In genomic region chr10:81434361-81435263, GRCm38 (mm10) we compare ENCODE assay signal across 9 mouse cellular contexts. TPM values are rescaled to one million over a fixed set of nuclear protein-coding genes. Genes with fewer than 3 reads are reported as not detected.
DNase-seq lines count a peak whose midpoint lies in the region; ATAC-seq and TF ChIP-seq lines count a peak whose summit lies in the region.
"Had no signal": no experiment of that assay in that cellular context is flagged by ENCODE, and none has a peak within 500 bp of the region (broad histone marks: within the 10 kb centered on the region; RNA-seq: fewer than 3 reads in every experiment).

No protein-coding gene starts in this region.

- DNase-seq in CD4-positive, CD25-positive, alpha-beta regulatory T cell, adult 2 months (ENCODE audit: low read depth, low spot score), result peak; percentile 56
- peak; percentile 10 for DNase-seq in left cerebral cortex, postnatal 4 days
- no peak for DNase-seq in left cerebral cortex, adult 18-20 months (ENCODE audit: low spot score in 2 of 2)
- peak; percentile 33 to 40 for DNase-seq in cerebellum, adult 2 months
- DNase-seq in naive thymus-derived CD4-positive, alpha-beta T cell, adult 2 months (ENCODE audit: low read depth), result peak; percentile 58
- no peak for DNase-seq in retina, postnatal 1 day

- no peaks in the 10 kb centered on the region for H3K9me3 ChIP-seq in hindbrain, embryonic 15.5 days

- no peaks in the 10 kb centered on the region for H3K36me3 ChIP-seq in hindbrain, embryonic 15.5 days

- H3K27me3 ChIP-seq in cerebellum, adult 2 months (ENCODE audit: control insufficient read depth, insufficient read depth, low read length), result no peaks in the 10 kb centered on the region
- H3K27me3 ChIP-seq in hindbrain, embryonic 15.5 days, result no peaks in the 10 kb centered on the region

- H3K4me3 ChIP-seq in cerebellum, adult 2 months (replicated peaks; ENCODE audit: insufficient read depth, low read depth, low read length), result no peak overlapping the region
- H3K4me3 ChIP-seq in hindbrain, embryonic 15.5 days, result no peak overlapping the region

- intact Hi-C loops in left cerebral cortex, postnatal 4 days (cut with DNase I), result no loop called here

- H3K4me1 ChIP-seq in cerebellum, adult 2 months (ENCODE audit: control insufficient read depth, insufficient read depth, low read length), result peaks cover 41% of the 10 kb centered on the region
- peaks cover 36% of the 10 kb centered on the region for H3K4me1 ChIP-seq in hindbrain, embryonic 15.5 days (replicated peaks)

- H3K27ac ChIP-seq in cerebellum, adult 2 months (ENCODE audit: insufficient read depth, low read length), result peak overlapping the region; percentile 54
- peak overlapping the region; percentile 66; the same call in 1 of the 2 replicates for H3K27ac ChIP-seq in hindbrain, embryonic 15.5 days (replicated peaks)
- H3K27ac ChIP-seq: kidney, postnatal 0 days had no signal

- 30% methylated on average over 15 of the region's 15 CpGs for WGBS in cerebellum, adult 2 months
- WGBS in hindbrain, embryonic 15.5 days, result 71% methylated on average over 15 of the region's 15 CpGs

- TF ChIP-seq POLR2A in cerebellum, adult 2 months (IDR thresholded peaks at IDR 0.05; ENCODE audit: borderline replicate concordance, insufficient read depth, low read length), result no peak

- no peak overlapping the region for H3K9ac ChIP-seq in hindbrain, embryonic 15.5 days

- H3K4me2 ChIP-seq in hindbrain, embryonic 15.5 days, result no peak overlapping the region

- no peak for TF ChIP-seq CTCF in cerebellum, adult 2 months (IDR thresholded peaks at IDR 0.05; ENCODE audit: borderline replicate concordance, insufficient read depth, low read depth, low read length)

- no peak for ATAC-seq in CD4-positive, CD25-positive, alpha-beta regulatory T cell, adult 4 months
- ATAC-seq in hindbrain, embryonic 15.5 days (ENCODE audit: low FRiP score, low read depth), result no peak

RNA-seq across cellular contexts. Expression of gene Nfic, which starts 20.8 kb away (rescaled TPM):
- 10 to 100 TPM; 14.2 to 19.2 TPM for polyA plus RNA-seq in CD4-positive, CD25-positive, alpha-beta regulatory T cell, adult 4 months (2017; shearing (Covaris generic))
- 10 to 100 TPM; 29.5 to 31.1 TPM for total RNA-seq in left cerebral cortex, postnatal 4 days (2021)
- 10 to 100 TPM; 84.7 to 91.7 TPM for total RNA-seq in left cerebral cortex, adult 18-20 months (2021)
- polyA plus RNA-seq in cerebellum, adult 2 months (2012; rRNA removed), result 103 and 108 TPM in 2 replicates
- polyA plus RNA-seq in hindbrain, embryonic 15.5 days (2015; fragmentation: Nextera tagmentation; extraction: Ambion mirVana), result 26.6 and 28.0 TPM in 2 replicates

RNA-seq across cellular contexts. Expression of gene Smim24, which starts 41.8 kb away (rescaled TPM):
- polyA plus RNA-seq in CD4-positive, CD25-positive, alpha-beta regulatory T cell, adult 4 months (2017; shearing (Covaris generic)), result 10 to 100 TPM in 1 of 2 experiments, 1 to 10 TPM in 1; 9.0 to 10.8 TPM
- total RNA-seq in left cerebral cortex, postnatal 4 days (2021), result 1 to 10 TPM; 1.5 to 2.3 TPM
- 1 to 10 TPM; 1.1 to 1.2 TPM for total RNA-seq in left cerebral cortex, adult 18-20 months (2021)
- 1.2 and 1.7 TPM in 2 replicates for polyA plus RNA-seq in cerebellum, adult 2 months (2012; rRNA removed)
- 1.4 and 1.8 TPM in 2 replicates for polyA plus RNA-seq in hindbrain, embryonic 15.5 days (2015; fragmentation: Nextera tagmentation; extraction: Ambion mirVana)

RNA-seq across cellular contexts. Expression of gene Gm48552, which starts 45.8 kb away (rescaled TPM):
- 1 to 10 TPM in 1 of 2 experiments, under 1 TPM in 1; 0.71 to 2.3 TPM for polyA plus RNA-seq in CD4-positive, CD25-positive, alpha-beta regulatory T cell, adult 4 months (2017; shearing (Covaris generic))
- 1 to 10 TPM; 2.7 to 5.9 TPM for total RNA-seq in left cerebral cortex, postnatal 4 days (2021)
- total RNA-seq in left cerebral cortex, adult 18-20 months (2021), result 1 to 10 TPM; 2.7 to 2.8 TPM
- 10.7 and 13.8 TPM in 2 replicates for polyA plus RNA-seq in cerebellum, adult 2 months (2012; rRNA removed)
- polyA plus RNA-seq in hindbrain, embryonic 15.5 days (2015; fragmentation: Nextera tagmentation; extraction: Ambion mirVana), result 2.1 and 2.7 TPM in 2 replicates

RNA-seq across cellular contexts. Expression of gene Celf5, which starts 47.9 kb away (rescaled TPM):
- 1 to 10 TPM in 1 of 2 experiments, under 1 TPM in 1; 0.53 to 1.1 TPM for polyA plus RNA-seq in CD4-positive, CD25-positive, alpha-beta regulatory T cell, adult 4 months (2017; shearing (Covaris generic))
- 100 to 1,000 TPM; 303 to 316 TPM for total RNA-seq in left cerebral cortex, postnatal 4 days (2021)
- total RNA-seq in left cerebral cortex, adult 18-20 months (2021), result 100 to 1,000 TPM; 242 to 259 TPM
- 57.3 and 60.6 TPM in 2 replicates for polyA plus RNA-seq in cerebellum, adult 2 months (2012; rRNA removed)
- 70.0 and 77.6 TPM in 2 replicates for polyA plus RNA-seq in hindbrain, embryonic 15.5 days (2015; fragmentation: Nextera tagmentation; extraction: Ambion mirVana)

RNA-seq across cellular contexts. Expression of gene Gm48551, which starts 50.3 kb away (rescaled TPM):
- 1 to 10 TPM; 2.2 to 3.7 TPM for polyA plus RNA-seq in CD4-positive, CD25-positive, alpha-beta regulatory T cell, adult 4 months (2017; shearing (Covaris generic))
- total RNA-seq in left cerebral cortex, postnatal 4 days (2021), result 1 to 10 TPM; 3.7 to 4.4 TPM
- total RNA-seq in left cerebral cortex, adult 18-20 months (2021), result 1 to 10 TPM; 3.1 to 3.8 TPM
- polyA plus RNA-seq in cerebellum, adult 2 months (2012; rRNA removed), result 10.2 and 10.8 TPM in 2 replicates
- polyA plus RNA-seq in hindbrain, embryonic 15.5 days (2015; fragmentation: Nextera tagmentation; extraction: Ambion mirVana), result 6.2 and 6.6 TPM in 2 replicates

Comparison
In these comparisons a context has a peak if more than half of its experiments do, and no peak if none do; other contexts are left out.
1. DNase-seq: peak in CD4-positive, CD25-positive, alpha-beta regulatory T cell, adult 2 months (single experiment), left cerebral cortex, postnatal 4 days (single experiment), cerebellum, adult 2 months (2 of 2) and naive thymus-derived CD4-positive, alpha-beta T cell, adult 2 months (single experiment); none in left cerebral cortex, adult 18-20 months (0 of 2) and retina, postnatal 1 day (single experiment).